Mouse (Mus musculus): ENCODE results near the gene Shc3. TPM values are rescaled to one million over a fixed set of nuclear protein-coding genes. Genes with fewer than 3 reads are reported as not detected.

The Shc3 gene
- polyA plus RNA-seq, 2 experiments: 0.12 TPM; not detected in 1

DNA sequence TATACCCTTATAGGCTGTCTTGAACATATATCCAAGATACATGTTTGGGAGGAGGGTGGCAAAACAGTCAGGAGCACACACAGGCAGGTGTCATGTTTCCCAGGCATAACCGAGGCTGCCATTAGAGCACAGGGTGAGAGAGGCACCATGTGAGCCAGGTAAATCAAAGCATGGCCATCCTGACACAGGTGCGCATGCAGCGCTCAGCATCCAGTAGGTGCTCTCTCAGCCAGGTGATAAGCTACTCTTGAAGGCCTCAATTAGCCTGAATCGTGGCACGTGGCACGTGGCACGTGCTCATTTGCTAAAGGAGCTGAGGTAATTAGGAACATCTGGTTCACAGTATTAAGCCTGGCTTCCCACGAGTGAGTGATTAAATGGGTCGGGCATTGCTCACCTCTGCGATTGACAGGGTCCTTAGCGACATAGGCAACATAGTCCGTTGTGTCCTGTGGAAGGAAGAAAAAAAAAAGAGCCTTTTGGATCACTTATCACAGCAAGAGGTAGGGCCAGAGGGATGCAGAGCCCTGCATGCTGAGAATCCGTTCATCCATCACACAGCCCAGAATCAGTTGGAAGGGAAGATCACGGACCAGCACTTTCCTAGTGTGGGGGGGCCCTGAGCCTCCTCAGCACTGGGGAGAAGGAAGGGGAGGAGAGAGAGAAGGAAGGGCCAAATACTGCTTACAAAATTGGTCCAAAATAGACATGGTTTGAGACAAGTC is 102.9 kb downstream of the Shc3 start:
- TF ChIP-seq CTCF (IDR thresholded peaks at IDR 0.05; ENCODE audit: low read depth) (no peak), EP300 (IDR thresholded peaks at IDR 0.05; ENCODE audit: low read depth) (no peak)
- Histone ChIP-seq H3K4me1 (replicated peaks; ENCODE audit: control insufficient read depth in 2 of 2, insufficient read depth in 2 of 2, low read length in 1 of 2) (no peaks in the 10 kb centered on the region), H3K27ac (no peak overlapping the region), H3K36me3 (replicated peaks; ENCODE audit: control insufficient read depth, insufficient read depth, low read depth) (no peaks in the 10 kb centered on the region), H3K4me2 (ENCODE audit: low read depth) (no peak overlapping the region), H3K4me3 (ENCODE audit: insufficient read depth in 1 of 2, low read depth in 2 of 2, low read length in 2 of 2) (no peak overlapping the region), H3K9ac (replicated peaks) (no peak overlapping the region), H3K27me3 (ENCODE audit: control insufficient read depth, insufficient read depth, low read length) (no peaks in the 10 kb centered on the region), H3K9me3 (ENCODE audit: control insufficient read depth, low read length) (no peaks in the 10 kb centered on the region)
- 72% methylated on average over 14 of the region's 14 CpGs for WGBS (ENCODE audit: insufficient replicate concordance)
- ATAC-seq (ENCODE audit: insufficient read depth): no peak
- no peak for DNase-seq (ENCODE audit: low read depth in 3 of 3, low spot score in 3 of 3)

- H3K9me3 ChIP-seq (ENCODE audit: control insufficient read depth, low read length): no peaks in the 10 kb centered on the region
- H3K27ac ChIP-seq: no peak overlapping the region
- no peaks in the 10 kb centered on the region for H3K27me3 ChIP-seq (ENCODE audit: control insufficient read depth, insufficient read depth, low read length)
- H3K4me2 ChIP-seq (ENCODE audit: low read depth): no peak overlapping the region
- H3K36me3 ChIP-seq (replicated peaks; ENCODE audit: control insufficient read depth, insufficient read depth, low read depth): no peaks in the 10 kb centered on the region
- DNase-seq (ENCODE audit: low read depth in 3 of 3, low spot score in 3 of 3) (no peak), ATAC-seq (ENCODE audit: insufficient read depth) (no peak)
- no peak overlapping the region for H3K4me3 ChIP-seq (ENCODE audit: insufficient read depth in 1 of 2, low read depth in 2 of 2, low read length in 2 of 2)
- no peaks in the 10 kb centered on the region for H3K4me1 ChIP-seq (replicated peaks; ENCODE audit: control insufficient read depth in 2 of 2, insufficient read depth in 2 of 2, low read length in 1 of 2)
- TF ChIP-seq EP300 (IDR thresholded peaks at IDR 0.05; ENCODE audit: low read depth) (no peak), CTCF (IDR thresholded peaks at IDR 0.05; ENCODE audit: low read depth) (no peak)
- H3K9ac ChIP-seq (replicated peaks): no peak overlapping the region
- WGBS (ENCODE audit: insufficient replicate concordance): 47% methylated on average over 4 of the region's 4 CpGs
Measured at GRCm38 (mm10) chr13:51464294-51464693, 104.9 kb downstream of the Shc3 start.

GRCm38 (mm10) chr13:51456190-51456878 is 112.9 kb downstream of the Shc3 start:
- WGBS (ENCODE audit: insufficient replicate concordance): 24% methylated on average over 4 of the region's 4 CpGs
- Histone ChIP-seq H3K9ac (replicated peaks) (no peak overlapping the region), H3K27me3 (ENCODE audit: control insufficient read depth, insufficient read depth, low read length) (no peaks in the 10 kb centered on the region), H3K4me2 (ENCODE audit: low read depth) (no peak overlapping the region), H3K4me1 (replicated peaks; ENCODE audit: control insufficient read depth in 2 of 2, insufficient read depth in 2 of 2, low read length in 1 of 2) (no peaks in the 10 kb centered on the region), H3K9me3 (ENCODE audit: control insufficient read depth, low read length) (no peaks in the 10 kb centered on the region), H3K27ac (no peak overlapping the region), H3K4me3 (ENCODE audit: insufficient read depth in 1 of 2, low read depth in 2 of 2, low read length in 2 of 2) (no peak overlapping the region), H3K36me3 (replicated peaks; ENCODE audit: control insufficient read depth, insufficient read depth, low read depth) (no peaks in the 10 kb centered on the region)
- ATAC-seq (ENCODE audit: insufficient read depth): no peak
- DNase-seq (ENCODE audit: low read depth in 3 of 3, low spot score in 3 of 3): no peak
- no peak for TF ChIP-seq CTCF (IDR thresholded peaks at IDR 0.05; ENCODE audit: low read depth)
- TF ChIP-seq EP300 (IDR thresholded peaks at IDR 0.05; ENCODE audit: low read depth): no peak

DNA sequence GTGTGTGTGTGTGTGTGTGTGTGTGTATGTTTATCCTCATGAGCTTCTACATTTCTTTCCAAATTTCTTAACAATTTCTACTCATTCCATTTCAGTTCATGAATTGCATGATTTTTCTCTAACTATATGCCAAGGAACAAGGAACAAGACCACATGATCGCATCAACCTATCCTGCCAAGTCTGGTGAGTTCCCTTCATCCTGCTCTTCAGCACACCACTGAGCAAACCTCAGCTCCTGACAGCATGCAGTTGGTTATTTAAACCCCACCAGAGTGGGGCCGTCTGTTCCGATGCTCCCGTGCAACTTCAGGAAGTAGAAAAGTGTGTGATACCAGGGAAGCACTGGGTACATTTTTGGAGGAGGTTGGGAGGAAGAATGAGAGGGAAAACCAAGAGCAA is 122.7 kb downstream of the Shc3 start:
- no peak for ATAC-seq (ENCODE audit: insufficient read depth)

DNA sequence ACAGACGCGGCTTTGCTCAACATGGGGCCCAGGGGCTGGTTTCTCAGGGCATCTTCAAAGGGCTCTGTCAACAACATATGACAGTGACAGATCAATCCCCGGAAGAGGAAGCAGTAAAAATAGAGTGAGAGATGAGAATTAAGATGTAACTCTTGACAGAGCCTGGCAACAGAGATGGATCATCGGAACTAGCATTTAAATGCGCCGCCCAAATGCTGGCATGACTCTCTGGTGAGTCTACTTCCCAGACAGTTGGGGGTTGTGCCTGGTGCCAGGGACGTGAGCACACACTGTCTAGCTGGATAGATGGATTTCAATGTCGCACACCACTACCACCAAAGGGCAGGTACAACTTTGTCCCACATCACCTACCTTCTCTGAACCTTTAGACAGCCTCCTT is 126.3 kb downstream of the Shc3 start:
- no peak for TF ChIP-seq EP300 (IDR thresholded peaks at IDR 0.05; ENCODE audit: low read depth)
- TF ChIP-seq CTCF (IDR thresholded peaks at IDR 0.05; ENCODE audit: low read depth): no peak
- Histone ChIP-seq H3K27me3 (ENCODE audit: control insufficient read depth, insufficient read depth, low read length) (no peaks in the 10 kb centered on the region), H3K27ac (no peak overlapping the region), H3K4me1 (replicated peaks; ENCODE audit: control insufficient read depth in 2 of 2, insufficient read depth in 2 of 2, low read length in 1 of 2) (no peaks in the 10 kb centered on the region), H3K4me3 (ENCODE audit: insufficient read depth in 1 of 2, low read depth in 2 of 2, low read length in 2 of 2) (no peak overlapping the region), H3K9me3 (ENCODE audit: control insufficient read depth, low read length) (no peaks in the 10 kb centered on the region), H3K36me3 (replicated peaks; ENCODE audit: control insufficient read depth, insufficient read depth, low read depth) (no peaks in the 10 kb centered on the region), H3K4me2 (ENCODE audit: low read depth) (no peak overlapping the region), H3K9ac (replicated peaks) (no peak overlapping the region)
- DNase-seq (ENCODE audit: low read depth in 3 of 3, low spot score in 3 of 3) (no peak), ATAC-seq (ENCODE audit: insufficient read depth) (no peak)
- 63% methylated on average over 8 of the region's 8 CpGs for WGBS (ENCODE audit: insufficient replicate concordance)

More for the DNA sequence above, 122.7 kb downstream of the Shc3 start:
- DNase-seq (ENCODE audit: low read depth in 3 of 3, low spot score in 3 of 3): no peak
- no peaks in the 10 kb centered on the region for H3K36me3 ChIP-seq (replicated peaks; ENCODE audit: control insufficient read depth, insufficient read depth, low read depth)
- no peaks in the 10 kb centered on the region for H3K27me3 ChIP-seq (ENCODE audit: control insufficient read depth, insufficient read depth, low read length)
- no peak for TF ChIP-seq CTCF (IDR thresholded peaks at IDR 0.05; ENCODE audit: low read depth)
- TF ChIP-seq EP300 (IDR thresholded peaks at IDR 0.05; ENCODE audit: low read depth): no peak
- no peak overlapping the region for H3K27ac ChIP-seq
- no peak overlapping the region for H3K4me3 ChIP-seq (ENCODE audit: insufficient read depth in 1 of 2, low read depth in 2 of 2, low read length in 2 of 2)
- H3K4me1 ChIP-seq (replicated peaks; ENCODE audit: control insufficient read depth in 2 of 2, insufficient read depth in 2 of 2, low read length in 1 of 2): no peaks in the 10 kb centered on the region
- H3K9me3 ChIP-seq (ENCODE audit: control insufficient read depth, low read length): no peaks in the 10 kb centered on the region
- no peak overlapping the region for H3K9ac ChIP-seq (replicated peaks)
- WGBS (ENCODE audit: insufficient replicate concordance): 50% methylated on average over 4 of the region's 4 CpGs
- no peak overlapping the region for H3K4me2 ChIP-seq (ENCODE audit: low read depth)
